In the genomic region with DNA sequence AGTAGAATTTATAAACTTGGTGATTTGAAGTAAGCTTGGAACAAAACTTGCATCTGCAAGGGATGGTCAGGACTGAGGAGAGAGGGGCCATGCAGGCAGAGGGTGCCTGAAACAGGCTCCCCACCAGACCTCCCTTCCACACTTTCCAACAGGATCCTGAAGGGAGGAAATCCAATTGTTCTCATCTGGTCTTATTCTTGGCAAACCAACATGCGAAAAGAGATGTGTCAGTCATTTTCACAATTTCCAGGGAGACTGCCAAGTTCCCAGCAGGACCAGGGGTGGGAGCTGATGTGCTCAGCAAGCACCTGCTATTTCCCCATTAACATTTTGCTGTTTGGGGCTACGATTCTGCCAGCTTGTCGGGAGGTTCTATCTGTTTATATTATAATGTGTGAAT, we compare ENCODE assay signal across 8 mouse cellular contexts. TPM values are rescaled to one million over a fixed set of nuclear protein-coding genes. Genes with fewer than 3 reads are reported as not detected.
DNase-seq lines count a peak whose midpoint lies in the region; ATAC-seq lines count a peak whose summit lies in the region.

No protein-coding gene starts in this region.

- intact Hi-C loops in left cerebral cortex, postnatal 4 days (cut with DNase I) = no loop called here
- intact Hi-C loops in left cerebral cortex, postnatal 36 days (cut with DNase I) = no loop called here

- peak; percentile 39; the same call in 1 of the 2 replicates for ATAC-seq in frontal cortex, adult (ENCODE audit: low TSS enrichment)

- no peak for DNase-seq in frontal cortex, postnatal 25 days (ENCODE audit: low spot score in 2 of 2)
- DNase-seq in left cerebral cortex, postnatal 4 days = peak; percentile 91
- DNase-seq in left cerebral cortex, postnatal 36 days (ENCODE audit: low spot score in 2 of 2) = no peak
- peak; percentile 33 for DNase-seq in adipocyte (ENCODE audit: low spot score)
- DNase-seq in layer of hippocampus, adult 8-10 months (ENCODE audit: low spot score in 2 of 2) = peak; percentile 38 to 39
- no peak for DNase-seq in gastrocnemius, adult 18-20 months (ENCODE audit: low spot score)
- DNase-seq in spleen, postnatal 10 days (ENCODE audit: low spot score in 2 of 2) = no peak

RNA-seq across cellular contexts. Expression of a gene that starts 30.0 kb away (rescaled TPM):
- total RNA-seq in left cerebral cortex, postnatal 4 days (2021) = not detected
- not detected for total RNA-seq in left cerebral cortex, postnatal 36 days (2021)
- total RNA-seq in layer of hippocampus, adult 8-10 months (2022) = under 1 TPM in 2 of 4 experiments, not detected in 2; 0.32 to 0.43 TPM
- total RNA-seq in gastrocnemius, adult 18-20 months (2021) = not detected

Comparison
In these comparisons a context has a peak if more than half of its experiments do, and no peak if none do; other contexts are left out.
1. DNase-seq: peak in left cerebral cortex, postnatal 4 days (single experiment), adipocyte (single experiment) and layer of hippocampus, adult 8-10 months (2 of 2); none in frontal cortex, postnatal 25 days (0 of 2), left cerebral cortex, postnatal 36 days (0 of 2), gastrocnemius, adult 18-20 months (single experiment) and spleen, postnatal 10 days (0 of 2).